Mouse (Mus musculus): ENCODE data around the gene Slc39a7. TPM values are rescaled to one million over a fixed set of nuclear protein-coding genes. Genes with fewer than 3 reads are reported as not detected.
A peak's percentile ranks its signal among the peaks of the same experiment; 100 is the strongest.

Slc39a7 gene
- total RNA-seq, 2 experiments from 2014 or later: 94.3 to 95.5 TPM

- DNase-seq (ENCODE audit: extremely low spot score in 1 of 2, low spot score in 1 of 2): no peak
Observed at GRCm38 (mm10) chr17:34032174-34032632, 721 bp upstream of the Slc39a7 start.

GRCm38 (mm10) chr17:34030861-34031326, 588 bp downstream of the Slc39a7 start:
- DNase-seq (ENCODE audit: extremely low spot score in 1 of 2, low spot score in 1 of 2): no peak

- no peak for DNase-seq (ENCODE audit: extremely low spot score in 1 of 2, low spot score in 1 of 2)
Observed at GRCm38 (mm10) chr17:34029890-34030595, 1.4 kb downstream of the Slc39a7 start.

GRCm38 (mm10) chr17:34029150-34029889, 2.2 kb downstream of the Slc39a7 start:
- DNase-seq (ENCODE audit: extremely low spot score in 1 of 2, low spot score in 1 of 2): no peak

- DNase-seq (ENCODE audit: extremely low spot score in 1 of 2, low spot score in 1 of 2): no peak
Observed at GRCm38 (mm10) chr17:34028501-34029149, 2.9 kb downstream of the Slc39a7 start.

GRCm38 (mm10) chr17:34027656-34028223, 3.7 kb downstream of the Slc39a7 start, which contains the start of gene H2-Ke6:
H2-Ke6 (minus strand) TSS chr17:34028060.
- DNase-seq (ENCODE audit: extremely low spot score in 1 of 2, low spot score in 1 of 2): peak; percentile 79 to 88

- no peak for DNase-seq (ENCODE audit: extremely low spot score in 1 of 2, low spot score in 1 of 2)
Observed at GRCm38 (mm10) chr17:34026917-34027655, 4.4 kb downstream of the Slc39a7 start.

- DNase-seq (ENCODE audit: extremely low spot score in 1 of 2, low spot score in 1 of 2): peak in 1 of 2 experiments; percentile 9
Observed at GRCm38 (mm10) chr17:34026221-34026620, 5.3 kb downstream of the Slc39a7 start.

GRCm38 (mm10) chr17:34025756-34026151, 5.7 kb downstream of the Slc39a7 start:
- peak in 1 of 2 experiments; percentile 19 for DNase-seq (ENCODE audit: extremely low spot score in 1 of 2, low spot score in 1 of 2)

- DNase-seq (ENCODE audit: extremely low spot score in 1 of 2, low spot score in 1 of 2): peak; percentile 29 to 38
Observed at GRCm38 (mm10) chr17:34024861-34025755, 6.4 kb downstream of the Slc39a7 start.

- DNase-seq (ENCODE audit: extremely low spot score in 1 of 2, low spot score in 1 of 2): peak; percentile 83 to 94
Observed at GRCm38 (mm10) chr17:34024317-34024821, 7.1 kb downstream of the Slc39a7 start, which contains the start of gene Ring1. Ring1 (minus strand) TSS chr17:34024680.

GRCm38 (mm10) chr17:34023678-34024077, 7.8 kb downstream of the Slc39a7 start:
- no peak for DNase-seq (ENCODE audit: extremely low spot score in 1 of 2, low spot score in 1 of 2)

GRCm38 (mm10) chr17:34022987-34023386, 8.5 kb downstream of the Slc39a7 start:
- DNase-seq (ENCODE audit: extremely low spot score in 1 of 2, low spot score in 1 of 2): no peak

GRCm38 (mm10) chr17:34022414-34022783, 9.1 kb downstream of the Slc39a7 start:
- DNase-seq (ENCODE audit: extremely low spot score in 1 of 2, low spot score in 1 of 2): no peak

GRCm38 (mm10) chr17:34021539-34022413, 9.7 kb downstream of the Slc39a7 start:
- DNase-seq (ENCODE audit: extremely low spot score in 1 of 2, low spot score in 1 of 2): no peak

- DNase-seq (ENCODE audit: extremely low spot score in 1 of 2, low spot score in 1 of 2): no peak
Observed at GRCm38 (mm10) chr17:34013436-34013835, 18.0 kb downstream of the Slc39a7 start.

- DNase-seq (ENCODE audit: extremely low spot score in 1 of 2, low spot score in 1 of 2): no peak
Observed at GRCm38 (mm10) chr17:34010156-34010555, 21.3 kb downstream of the Slc39a7 start.

GRCm38 (mm10) chr17:34006570-34006969, 24.9 kb downstream of the Slc39a7 start:
- DNase-seq (ENCODE audit: extremely low spot score in 1 of 2, low spot score in 1 of 2): no peak

Data from layer of hippocampus, postnatal 25 days (tissue).